Mouse (Mus musculus): ENCODE results near the gene Naa60.

The Naa60 gene

DNA sequence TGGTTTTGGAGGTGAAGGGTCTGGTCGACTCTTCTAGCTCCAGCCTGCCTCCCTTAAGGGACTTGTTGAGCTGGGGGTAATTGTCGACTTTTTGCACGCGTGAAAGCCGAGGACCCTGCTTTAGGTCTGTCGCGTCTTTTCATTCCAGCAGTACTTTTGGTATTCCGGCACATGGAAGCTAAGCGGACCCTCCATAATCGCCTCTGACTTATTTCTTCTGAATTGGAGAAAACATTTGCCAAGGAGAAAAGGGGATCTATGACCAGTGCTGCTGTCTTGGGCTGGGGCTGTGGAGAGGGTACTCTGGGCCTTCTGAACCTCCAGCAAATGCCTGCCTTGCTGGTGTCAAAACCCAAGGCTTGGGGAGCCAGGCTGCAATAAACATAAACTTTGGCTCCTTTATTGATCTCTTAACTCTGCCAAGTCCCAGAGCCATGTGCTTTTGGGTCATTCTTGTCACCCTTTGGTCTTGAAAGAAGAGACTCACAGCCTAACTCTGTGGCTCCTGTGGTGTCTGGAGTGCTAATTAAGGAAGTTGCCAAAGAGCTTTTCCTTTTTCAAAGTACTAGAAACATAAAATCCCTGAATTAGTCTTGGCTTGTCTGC, 13.0 kb downstream of the Naa60 start:
- WGBS = under 1% methylated on average over 10 of the region's 10 CpGs

DNA sequence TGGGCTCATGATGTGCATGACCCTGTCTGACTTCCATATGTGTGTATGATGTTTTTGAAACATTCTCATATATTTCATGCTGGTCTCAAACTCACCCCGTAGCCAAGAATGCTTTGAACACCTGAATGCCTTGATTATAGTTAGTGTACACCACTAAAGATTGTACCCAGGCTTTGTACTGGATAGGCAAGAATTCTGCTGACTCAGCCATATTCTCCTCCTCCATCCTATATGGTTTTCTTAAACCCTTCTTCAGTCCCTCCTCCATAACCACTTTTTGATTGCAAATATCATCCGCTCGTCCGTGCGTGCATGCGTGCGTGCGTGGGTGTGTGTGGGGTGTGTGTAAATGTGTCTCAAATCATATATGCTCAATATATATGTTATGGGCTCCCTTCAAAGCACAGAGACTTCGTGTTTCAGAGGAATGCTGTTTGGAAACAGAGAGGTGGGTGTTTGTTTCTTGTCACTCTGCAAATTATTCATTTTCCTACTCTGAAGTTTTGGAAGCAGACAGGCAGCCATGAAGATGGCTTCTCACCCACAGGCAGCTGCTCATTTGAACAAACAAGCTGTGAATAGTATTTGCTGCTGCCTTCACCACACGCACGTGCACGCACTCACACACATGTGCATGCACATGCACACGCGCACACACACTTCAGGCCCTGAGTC, 19.6 kb downstream of the Naa60 start:
- 58% methylated on average over 14 of the region's 14 CpGs for WGBS

DNA sequence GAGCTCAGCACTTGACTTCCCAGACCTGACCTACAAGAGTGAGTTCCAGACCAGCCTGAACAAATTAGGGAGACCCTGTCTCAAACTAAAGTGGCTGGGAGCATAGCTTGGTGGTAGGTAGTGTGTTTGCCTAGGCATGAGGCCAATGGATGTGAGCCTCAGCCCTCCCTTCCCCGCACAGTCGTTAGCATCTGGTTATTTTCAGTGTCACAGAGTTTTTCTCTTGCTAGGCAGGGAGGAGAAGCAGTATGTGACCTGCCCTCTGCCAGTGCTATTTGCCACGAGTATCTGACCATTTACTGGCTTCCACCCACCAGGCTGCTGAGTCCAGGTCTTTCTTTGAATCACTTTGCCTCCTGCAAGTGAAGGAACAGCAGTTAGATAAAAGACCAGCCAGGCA, 21.6 kb downstream of the Naa60 start:
- WGBS = 57% methylated on average over 3 of the region's 3 CpGs

DNA sequence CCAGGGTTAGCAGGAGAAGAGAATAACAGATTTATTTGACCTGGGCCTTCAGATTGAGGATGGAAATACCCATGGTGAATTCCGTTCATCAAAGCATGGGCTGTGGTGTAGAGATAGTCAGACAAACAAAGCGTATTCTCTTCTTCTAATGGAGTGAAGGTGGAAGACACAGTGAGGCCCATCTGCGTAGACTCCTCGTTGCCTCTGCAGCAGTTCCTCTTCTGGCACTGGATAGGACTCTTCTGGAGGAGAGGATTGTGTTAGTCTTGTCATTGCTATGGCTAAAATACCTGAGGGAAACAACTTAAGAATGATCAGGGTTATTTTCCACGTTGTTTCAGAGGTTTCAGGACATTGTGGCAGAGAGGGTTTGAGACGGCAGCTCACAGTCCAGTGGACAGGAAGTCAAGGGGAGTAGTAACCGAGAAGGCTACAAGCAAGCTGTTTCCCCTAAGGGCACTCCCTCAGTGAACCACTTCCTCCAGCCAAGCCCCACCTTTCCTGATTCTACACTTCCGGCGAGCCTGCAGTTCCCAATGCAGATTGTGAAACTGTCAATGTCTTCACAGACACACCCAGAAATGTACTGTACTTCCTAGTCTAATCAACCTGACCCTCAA, 23.1 kb downstream of the Naa60 start:
- WGBS = 78% methylated on average over 9 of the region's 9 CpGs

DNA sequence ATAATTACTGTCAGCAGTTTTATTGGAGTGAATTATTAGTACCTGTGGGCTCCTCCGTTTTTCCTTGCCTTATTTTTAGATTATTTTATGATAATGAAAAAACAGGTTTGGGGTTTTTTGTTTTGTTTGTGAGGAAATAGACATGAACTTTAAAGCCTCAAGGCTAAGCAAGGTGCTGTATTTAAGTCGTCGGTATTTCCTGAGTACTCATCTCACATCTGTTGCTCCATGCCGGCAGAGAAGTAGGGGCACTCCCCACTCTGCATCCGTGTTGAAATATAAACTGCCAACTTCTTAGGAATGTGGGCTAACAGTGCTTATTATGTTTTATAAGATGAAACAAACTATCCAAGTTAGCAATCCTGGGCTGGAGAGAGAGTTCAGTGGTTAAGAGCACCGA, 23.9 kb downstream of the Naa60 start:
- WGBS = 60% methylated on average over 6 of the region's 6 CpGs

DNA sequence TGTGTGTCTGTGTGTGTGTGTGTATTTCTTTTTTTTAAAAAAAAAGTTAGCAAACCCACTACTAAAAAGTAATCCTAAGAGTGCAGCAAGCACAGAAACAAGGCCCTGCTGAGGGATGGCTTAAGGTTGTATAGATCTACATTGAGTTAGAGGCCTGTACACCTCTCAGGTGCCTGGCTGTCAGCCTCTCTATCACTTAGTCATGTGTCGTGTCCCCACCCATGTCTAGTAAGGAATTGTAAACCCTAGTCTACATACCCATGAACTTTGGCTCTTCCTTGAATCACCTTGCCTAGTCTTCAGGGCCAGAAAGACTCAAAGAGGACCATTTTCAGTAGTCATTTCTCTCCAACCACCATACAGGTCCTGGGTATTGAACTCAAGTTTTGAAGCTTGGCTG, 24.4 kb downstream of the Naa60 start:
- 93% methylated on average over 1 of the region's 1 CpGs for WGBS

DNA sequence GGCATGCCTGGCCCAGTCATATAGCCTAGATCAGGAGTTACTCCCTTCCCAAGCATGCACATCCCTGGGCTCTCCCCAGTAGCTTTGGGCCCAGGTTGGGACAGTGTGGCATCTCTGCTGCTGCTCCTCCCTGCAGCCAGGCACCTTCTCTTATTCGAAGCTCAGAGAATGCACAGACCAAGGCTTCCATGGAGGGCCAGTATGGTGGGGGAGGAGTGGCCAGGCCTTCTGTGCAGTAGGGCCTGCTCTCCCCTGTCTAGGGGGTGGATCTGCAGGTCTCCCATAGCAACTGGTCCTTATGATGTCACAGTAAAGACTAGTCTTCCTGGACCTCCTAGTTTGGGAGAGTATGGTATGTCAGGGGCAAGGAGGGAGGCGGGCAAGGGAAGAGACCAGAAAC, 35.3 kb downstream of the Naa60 start:
- WGBS = 72% methylated on average over 2 of the region's 2 CpGs

DNA sequence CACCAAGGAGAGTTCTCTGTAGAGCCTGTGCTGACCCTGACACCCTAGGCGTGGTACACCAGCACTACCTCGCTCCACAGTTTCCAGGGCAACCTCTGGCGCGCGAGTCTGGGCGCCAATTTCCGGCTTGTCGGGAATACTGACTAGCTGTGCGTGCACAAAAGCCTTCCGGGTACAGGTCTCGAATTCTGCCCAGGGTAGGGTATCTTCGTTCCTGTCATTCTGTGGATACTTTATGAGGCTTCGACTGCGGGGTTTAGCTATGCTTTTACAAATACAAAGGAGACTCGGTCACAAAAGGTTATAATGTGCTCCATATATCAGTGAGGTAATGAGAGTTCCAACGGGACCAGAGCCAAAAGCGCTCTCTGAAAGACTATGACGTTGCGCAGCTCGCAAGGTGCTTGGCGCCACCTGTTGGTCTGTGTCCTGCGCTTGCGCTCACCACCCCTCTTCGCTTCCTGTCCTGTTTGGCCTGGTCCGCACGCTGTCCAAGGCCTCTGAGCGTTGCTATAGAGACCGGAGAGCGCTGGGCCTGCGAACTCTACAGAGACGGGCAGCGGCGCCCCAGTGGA, 36.4 kb downstream of the Naa60 start, which contains the start of the genes 1700037C18Rik and Cluap1:
1700037C18Rik (minus strand) TSS at position 153 of the 575 bp plus-strand sequence.
Cluap1 (plus strand) TSS at position 265 of the 575 bp plus-strand sequence.
- WGBS = under 1% methylated on average over 33 of the region's 33 CpGs

DNA sequence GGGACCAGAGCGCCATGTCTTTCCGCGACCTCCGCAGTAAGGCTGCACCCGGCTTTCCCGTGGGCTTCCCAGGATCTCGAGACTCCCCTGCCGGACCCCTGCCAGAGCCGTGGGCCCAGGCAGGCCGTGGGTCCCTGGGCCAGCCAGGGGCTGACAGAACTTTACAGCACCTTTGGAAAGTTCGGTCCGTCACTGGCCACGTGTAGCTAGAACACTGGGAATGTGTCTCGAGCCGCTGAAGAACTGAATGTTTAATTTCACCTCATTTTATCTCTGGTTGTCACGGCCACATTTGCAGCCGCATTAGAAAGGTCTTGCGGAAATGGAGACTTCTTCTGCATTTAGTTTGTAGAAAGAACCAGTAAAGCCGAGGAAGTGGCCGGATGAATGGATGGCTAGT, 36.9 kb downstream of the Naa60 start:
- 3% methylated on average over 20 of the region's 20 CpGs for WGBS

DNA sequence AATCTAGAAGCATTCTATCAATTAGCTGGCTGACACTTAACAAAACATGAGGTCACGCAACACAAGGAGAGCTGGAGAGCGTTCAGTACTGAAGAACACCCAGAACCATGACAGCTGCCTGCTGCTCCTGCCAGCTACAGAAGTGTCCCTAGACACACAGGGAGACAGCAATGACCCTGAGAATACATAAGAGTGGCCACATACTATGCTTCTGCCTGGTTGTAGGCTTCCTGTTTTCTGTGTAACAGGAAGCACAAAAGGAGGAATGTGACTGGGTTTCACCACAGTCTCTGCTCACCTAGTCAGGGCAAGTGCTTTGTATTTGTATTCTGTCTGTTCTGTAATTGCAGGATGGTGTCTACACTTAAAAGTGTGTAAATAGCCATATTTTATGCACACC, 48.6 kb downstream of the Naa60 start:
- 79% methylated on average over 2 of the region's 2 CpGs for WGBS

DNA sequence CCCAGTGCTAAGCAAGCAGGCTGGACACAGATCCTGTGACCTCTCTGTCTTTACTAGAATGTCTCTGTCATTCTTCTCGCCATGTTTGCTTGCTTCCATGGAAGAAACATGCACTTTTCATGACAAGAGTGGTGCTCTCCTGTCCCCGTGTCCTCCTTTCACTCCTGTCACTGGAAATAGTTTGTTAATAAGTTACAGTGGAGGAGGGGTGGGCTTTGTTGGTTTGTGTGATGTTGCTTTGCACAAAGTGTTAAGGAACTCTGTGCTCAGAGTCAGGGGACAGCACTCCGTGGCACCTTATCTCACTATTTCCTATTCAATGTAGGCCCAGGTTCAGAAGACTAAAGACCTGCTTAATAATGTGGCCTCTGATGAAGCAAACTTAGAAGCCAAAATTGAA, 51.3 kb downstream of the Naa60 start:
- WGBS = 95% methylated on average over 3 of the region's 3 CpGs

DNA sequence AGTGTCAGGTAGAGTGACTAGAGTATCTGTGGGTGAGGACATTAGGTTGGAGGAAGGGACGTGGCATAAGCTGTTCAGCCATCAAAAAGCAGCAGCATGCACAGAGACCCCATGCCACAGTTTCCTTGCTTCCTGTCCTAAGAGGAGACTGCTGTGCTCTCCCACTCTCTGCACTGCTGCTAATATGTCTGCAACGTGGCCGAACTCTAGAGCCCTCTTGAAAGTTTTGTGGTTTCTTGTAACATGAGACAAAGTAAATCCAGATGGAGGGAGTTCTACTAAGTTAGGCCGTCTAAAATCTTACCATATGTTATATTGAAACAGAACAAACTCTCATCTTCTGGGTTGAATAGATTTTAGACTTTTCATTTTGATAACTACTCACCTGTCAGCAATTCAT, 51.8 kb downstream of the Naa60 start:
- 83% methylated on average over 4 of the region's 4 CpGs for WGBS

DNA sequence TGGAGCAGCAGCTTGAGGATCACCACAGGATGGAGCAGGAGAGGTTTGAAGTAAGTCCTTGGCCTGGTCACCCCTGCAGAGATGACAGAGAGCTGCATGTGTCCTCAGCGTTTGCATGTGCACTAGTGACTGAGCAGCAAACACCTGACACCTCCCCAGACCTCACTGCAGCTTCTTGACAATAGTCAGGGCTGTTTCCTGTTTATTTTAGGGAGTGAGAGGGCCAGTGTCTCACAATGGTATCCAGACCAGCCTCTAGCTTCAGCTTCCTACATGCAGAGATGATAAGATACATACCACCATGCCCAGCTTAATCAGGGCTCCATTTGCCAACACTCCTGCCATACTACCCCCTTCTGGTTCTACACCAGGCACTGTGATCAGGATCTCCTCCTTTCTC, 56.4 kb downstream of the Naa60 start:
- 81% methylated on average over 1 of the region's 1 CpGs for WGBS

DNA sequence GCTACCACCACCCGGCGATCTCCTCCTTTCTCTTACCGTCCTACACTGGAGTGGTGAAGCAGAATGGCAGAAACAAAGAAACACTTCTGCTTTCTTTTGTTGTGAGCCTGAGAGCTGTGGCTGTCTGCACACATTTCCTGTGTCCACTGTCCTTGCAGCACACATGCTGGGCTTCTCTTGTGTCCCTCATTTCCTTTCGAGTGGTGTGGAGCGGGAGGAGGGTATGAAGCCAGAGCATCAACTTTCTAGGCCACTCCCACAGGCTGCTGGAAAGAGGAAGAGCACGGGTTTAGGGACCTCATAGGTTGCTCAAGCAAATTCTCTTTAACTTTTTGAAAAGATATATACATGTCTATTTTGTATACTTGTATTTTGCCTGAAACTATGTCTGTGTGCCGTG, 57.0 kb downstream of the Naa60 start:
- WGBS = 76% methylated on average over 7 of the region's 7 CpGs

DNA sequence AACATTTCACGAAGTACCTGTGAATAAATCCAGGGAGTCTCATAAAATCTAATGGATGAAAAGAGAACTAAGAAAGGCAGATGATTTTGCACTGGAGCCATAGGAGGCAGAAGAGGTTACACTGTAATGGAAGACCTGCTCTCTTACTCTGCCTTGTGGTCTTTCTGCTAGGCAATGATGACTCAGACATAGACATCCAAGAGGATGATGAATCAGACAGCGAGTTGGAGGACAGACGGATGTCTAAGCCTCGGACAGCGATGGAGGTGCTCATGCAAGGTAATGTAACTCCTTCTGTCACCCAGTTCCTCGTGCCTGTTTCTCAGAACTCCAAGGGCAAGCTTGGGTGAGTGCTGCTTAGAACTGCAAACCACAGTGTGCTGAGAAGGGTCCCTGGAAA, 61.4 kb downstream of the Naa60 start:
- 81% methylated on average over 6 of the region's 6 CpGs for WGBS

DNA sequence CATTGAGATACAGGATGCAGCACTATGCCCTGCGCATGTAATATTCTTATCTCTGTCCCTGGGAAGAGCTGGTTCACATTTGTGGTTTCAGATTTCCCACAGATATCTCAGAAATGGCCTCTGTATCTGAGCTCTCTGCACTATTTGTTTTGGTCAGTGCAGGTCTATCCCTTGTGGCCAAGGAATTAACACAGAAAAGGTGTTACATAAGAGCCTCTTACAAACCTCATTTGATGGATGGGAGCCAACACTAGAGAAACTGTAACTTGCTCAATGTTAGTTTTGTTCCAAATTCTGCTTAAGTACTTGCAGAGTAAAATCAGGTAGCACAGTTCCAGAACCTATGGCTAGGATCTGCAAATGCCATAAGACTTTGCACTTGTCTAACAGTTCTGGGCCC, 61.9 kb downstream of the Naa60 start:
- WGBS = 100% methylated on average over 1 of the region's 1 CpGs

DNA sequence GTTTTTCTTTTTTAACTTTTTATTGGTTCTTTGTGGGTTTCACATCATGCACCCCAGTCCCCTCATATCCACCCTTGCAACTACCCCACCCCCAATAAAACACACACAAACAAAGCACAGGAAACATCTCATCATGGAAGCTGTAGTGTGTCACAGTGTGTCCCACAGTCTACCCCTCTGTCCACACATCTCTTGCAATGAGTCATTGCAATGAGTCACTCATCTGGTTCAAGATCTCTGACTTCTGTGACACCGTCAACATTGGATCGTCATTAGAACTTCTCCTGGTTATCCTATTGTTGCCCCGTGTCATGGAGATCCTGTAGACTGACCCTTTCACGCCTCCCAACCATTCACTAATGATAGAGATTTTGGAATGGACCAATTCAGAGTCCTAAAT, 62.5 kb downstream of the Naa60 start:
- 90% methylated on average over 4 of the region's 4 CpGs for WGBS

DNA sequence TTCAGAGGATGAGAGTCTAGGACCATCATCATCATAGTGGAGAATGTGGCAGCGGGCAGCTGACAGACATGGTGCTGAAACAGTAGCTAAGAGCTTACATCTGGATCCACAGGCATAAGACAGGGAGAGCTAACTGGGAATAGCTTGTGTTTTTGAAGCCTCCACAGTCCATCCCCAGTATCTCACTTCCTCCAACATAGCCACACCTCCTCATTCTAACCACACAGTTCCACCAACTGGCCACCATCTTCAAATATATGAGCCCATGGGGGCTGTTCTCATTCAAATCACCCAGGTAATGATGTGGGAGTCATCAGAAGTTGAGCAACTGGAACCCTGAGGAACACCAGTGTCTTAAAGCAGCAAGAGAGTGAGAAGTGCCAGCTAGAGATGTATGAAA, 79.0 kb downstream of the Naa60 start:
- WGBS = 93% methylated on average over 1 of the region's 1 CpGs
